Mouse (Mus musculus) layer of hippocampus, postnatal 14 days (tissue): ENCODE results near the gene Pex5. TPM values are rescaled to one million over a fixed set of nuclear protein-coding genes. Genes with fewer than 3 reads are reported as not detected.

Source experiments
- DNase-seq, 2 experiments: peaks; one replicate each; pipeline ENCODE4 v3.0.0; 2021 to 2022; ENCODE audit warnings: low spot score in 2 of 2, mixed read lengths in 1 of 2
- total RNA-seq, 2 experiments: library from RNA; stranded (reverse); gene quantifications; 2 replicates each; pipeline ENCODE4 v1.2.3; 2021

The Pex5 gene
- total RNA-seq, 2 experiments from 2014 or later, result 61.7 to 66.1 TPM

- DNase-seq, result no peak
Measured at GRCm38 (mm10) chr6:124373584-124374206, 41.2 kb downstream of the Pex5 start.

DNA sequence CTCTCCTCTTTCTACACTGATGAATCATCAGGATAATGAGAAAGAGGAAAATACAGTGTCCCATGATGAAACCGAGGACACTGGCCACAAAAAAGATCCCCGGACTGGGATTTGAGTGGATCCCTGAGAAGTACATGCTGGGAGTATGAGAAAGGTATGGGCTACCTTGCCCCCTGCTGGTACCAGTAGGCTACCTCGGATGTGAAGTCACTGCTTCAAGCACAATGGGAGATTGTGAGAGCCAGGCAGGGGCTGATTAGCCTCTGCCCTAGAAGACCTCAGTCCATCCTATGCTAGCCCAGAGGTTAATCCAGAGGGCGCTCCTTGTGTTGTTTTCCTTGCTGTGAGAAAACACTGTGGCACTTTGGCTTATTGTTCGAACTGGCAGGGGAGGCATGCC lies 50.5 kb downstream of the Pex5 start:
- no peak for DNase-seq

- no peak for DNase-seq
Measured at GRCm38 (mm10) chr6:124360549-124360948, 54.3 kb downstream of the Pex5 start.

- DNase-seq, result no peak
Measured at GRCm38 (mm10) chr6:124358953-124359352, 55.9 kb downstream of the Pex5 start.

- DNase-seq, result no peak
Measured at GRCm38 (mm10) chr6:124353246-124353645, 61.6 kb downstream of the Pex5 start.

Other genes starting within 250 kb of the Pex5 start
- not detected for gene Vmn2r27, start 183.2 kb downstream of the Pex5 start, total RNA-seq
- gene Cd163, start 110.4 kb downstream of the Pex5 start, total RNA-seq, result 1 to 10 TPM; 3.7 to 3.9 TPM
- 100 to 1,000 TPM; 283 to 312 TPM for gene Clstn3, start 49.7 kb upstream of the Pex5 start, total RNA-seq
- gene C1rl, start 78.0 kb upstream of the Pex5 start, total RNA-seq, result under 1 TPM; 0.12 to 0.28 TPM
- gene C1ra, start 97.3 kb upstream of the Pex5 start, total RNA-seq, result 1 to 10 TPM in 1 of 2 experiments, under 1 TPM in 1; 0.91 to 1.3 TPM
- gene C1s1, start 127.3 kb upstream of the Pex5 start, total RNA-seq, result 1 to 10 TPM; 1.7 to 2.2 TPM
- not detected for gene C1rb, start 155.2 kb upstream of the Pex5 start, total RNA-seq
- under 1 TPM; 0.23 to 0.29 TPM for gene C1s2, start 221.0 kb upstream of the Pex5 start, total RNA-seq
- gene Lpcat3, start 248.0 kb upstream of the Pex5 start, total RNA-seq, result 10 to 100 TPM; 42.3 to 45.3 TPM